Mouse (Mus musculus) embryonic facial prominence, embryonic 15.5 days (tissue): Measurements from ENCODE around the gene Syt16. TPM values are rescaled to one million over a fixed set of nuclear protein-coding genes. Genes with fewer than 3 reads are reported as not detected.

Source experiments
- ATAC-seq: fragments of 200-750 bp; cut with Nextera tagmentation; 2 replicates; pipeline ENCODE4 v1.8.0; 2017; ENCODE audit warnings: low read depth, moderate TSS enrichment; ENCODE audit not compliant: insufficient number of reproducible peaks, low FRiP score, low TSS enrichment
- H3K27ac ChIP-seq: fragments of 300-500 bp; sonication (generic); replicated peaks from 2 replicates; pipeline ENCODE4 v1.5.1; 2015; ENCODE audit warnings: mild to moderate bottlenecking, inconsistent platforms
- H3K27me3 ChIP-seq: fragments of 300-500 bp; sonication (generic); 2 replicates; pipeline ENCODE4 v1.6.1; 2015; ENCODE audit warnings: inconsistent platforms
- H3K36me3 ChIP-seq: fragments of 300-500 bp; sonication (generic); 2 replicates; pipeline ENCODE4 v1.6.1; 2015; ENCODE audit warnings: mild to moderate bottlenecking, inconsistent platforms
- H3K4me1 ChIP-seq: fragments of 300-500 bp; sonication (generic); 2 replicates; pipeline ENCODE4 v1.6.1; 2015; ENCODE audit warnings: inconsistent platforms
- H3K4me2 ChIP-seq: fragments of 300-500 bp; sonication (generic); replicated peaks from 2 replicates; pipeline ENCODE4 v1.6.1; 2015; ENCODE audit warnings: mild to moderate bottlenecking, inconsistent platforms
- H3K4me3 ChIP-seq: fragments of 300-500 bp; sonication (generic); replicated peaks from 2 replicates; pipeline ENCODE4 v1.5.1; 2015; ENCODE audit warnings: mild to moderate bottlenecking, inconsistent platforms
- H3K9ac ChIP-seq: fragments of 300-500 bp; sonication (generic); 2 replicates; pipeline ENCODE4 v1.6.1; 2015; ENCODE audit warnings: inconsistent platforms
- H3K9me3 ChIP-seq: fragments of 300-500 bp; sonication (generic); replicated peaks from 2 replicates; pipeline ENCODE4 v1.6.1; 2016; ENCODE audit warnings: inconsistent platforms
- WGBS: fragments of 180-500 bp; shearing (Covaris S2); methylation state at CpG from one replicate; pipeline ENCODE4 v1.1.7; 2015; 5-methylcytosine and 5-hydroxymethylcytosine counted together
- polyA plus RNA-seq: library from polyadenylated mRNA; unstranded; fragments of >200 nt; fragmentation: Nextera tagmentation; extraction: Ambion mirVana; gene quantifications from 2 replicates; pipeline ENCODE4 v1.2.1, GENCODE M21; 2015

Gene Syt16
- polyA plus RNA-seq, 1 experiment from 2014 or later: 5.4 TPM

GRCm38 (mm10) chr12:74014739-74015270, 17.3 kb downstream of the Syt16 start:
- WGBS: 59% methylated on average over 7 of the region's 7 CpGs
- Histone ChIP-seq H3K9ac (no peak overlapping the region), H3K27me3 (no peaks in the 10 kb centered on the region), H3K4me2 (no peak overlapping the region), H3K4me3 (no peak overlapping the region), H3K27ac (no peak overlapping the region), H3K9me3 (no peaks in the 10 kb centered on the region), H3K4me1 (peaks cover 4% of the 10 kb centered on the region), H3K36me3 (no peaks in the 10 kb centered on the region)
- no peak for ATAC-seq

- WGBS: 48% methylated on average over 5 of the region's 5 CpGs
- Histone ChIP-seq H3K9me3 (no peaks in the 10 kb centered on the region), H3K4me3 (no peak overlapping the region), H3K36me3 (no peaks in the 10 kb centered on the region), H3K27me3 (no peaks in the 10 kb centered on the region), H3K4me1 (peaks cover 4% of the 10 kb centered on the region), H3K9ac (no peak overlapping the region), H3K4me2 (no peak overlapping the region), H3K27ac (no peak overlapping the region)
- ATAC-seq: no peak
Observed at GRCm38 (mm10) chr12:74015491-74015890, 18.0 kb downstream of the Syt16 start.

- Histone ChIP-seq H3K4me1 (no peaks in the 10 kb centered on the region), H3K27ac (no peak overlapping the region), H3K27me3 (no peaks in the 10 kb centered on the region), H3K36me3 (no peaks in the 10 kb centered on the region), H3K9me3 (no peaks in the 10 kb centered on the region), H3K4me3 (no peak overlapping the region), H3K9ac (no peak overlapping the region), H3K4me2 (no peak overlapping the region)
- no peak for ATAC-seq
- WGBS: 48% methylated on average over 5 of the region's 5 CpGs
Observed at GRCm38 (mm10) chr12:74023260-74023659, 25.8 kb downstream of the Syt16 start.

GRCm38 (mm10) chr12:74024912-74025311, 27.5 kb downstream of the Syt16 start:
- Histone ChIP-seq H3K4me3 (no peak overlapping the region), H3K27me3 (no peaks in the 10 kb centered on the region), H3K4me2 (no peak overlapping the region), H3K9ac (no peak overlapping the region), H3K4me1 (no peaks in the 10 kb centered on the region), H3K9me3 (no peaks in the 10 kb centered on the region), H3K36me3 (no peaks in the 10 kb centered on the region), H3K27ac (no peak overlapping the region)
- 89% methylated on average over 2 of the region's 2 CpGs for WGBS
- ATAC-seq: no peak

- 89% methylated on average over 5 of the region's 5 CpGs for WGBS
- no peak for ATAC-seq
- Histone ChIP-seq H3K27me3 (no peaks in the 10 kb centered on the region), H3K9ac (no peak overlapping the region), H3K9me3 (no peaks in the 10 kb centered on the region), H3K4me3 (no peak overlapping the region), H3K36me3 (no peaks in the 10 kb centered on the region), H3K4me2 (no peak overlapping the region), H3K27ac (no peak overlapping the region), H3K4me1 (no peaks in the 10 kb centered on the region)
Observed at GRCm38 (mm10) chr12:74043225-74043624, 45.8 kb downstream of the Syt16 start.

- H3K36me3 ChIP-seq: no peaks in the 10 kb centered on the region
- no peak overlapping the region for H3K9ac ChIP-seq
- no peak overlapping the region for H3K4me3 ChIP-seq
- no peak overlapping the region for H3K4me2 ChIP-seq
- H3K27me3 ChIP-seq: no peaks in the 10 kb centered on the region
- no peaks in the 10 kb centered on the region for H3K9me3 ChIP-seq
- H3K4me1 ChIP-seq: no peaks in the 10 kb centered on the region
- no peak overlapping the region for H3K27ac ChIP-seq
- 62% methylated on average over 6 of the region's 6 CpGs for WGBS
- no peak for ATAC-seq
Observed at GRCm38 (mm10) chr12:74043755-74044154, 46.3 kb downstream of the Syt16 start.

GRCm38 (mm10) chr12:74044241-74044640, 46.8 kb downstream of the Syt16 start:
- H3K9me3 ChIP-seq: no peaks in the 10 kb centered on the region
- 75% methylated on average over 4 of the region's 4 CpGs for WGBS
- H3K36me3 ChIP-seq: no peaks in the 10 kb centered on the region
- no peak overlapping the region for H3K4me3 ChIP-seq
- H3K4me2 ChIP-seq: no peak overlapping the region
- no peak overlapping the region for H3K27ac ChIP-seq
- H3K27me3 ChIP-seq: no peaks in the 10 kb centered on the region
- H3K9ac ChIP-seq: no peak overlapping the region
- no peaks in the 10 kb centered on the region for H3K4me1 ChIP-seq
- no peak for ATAC-seq

GRCm38 (mm10) chr12:74055336-74055931, 58.0 kb downstream of the Syt16 start:
- Histone ChIP-seq H3K4me1 (no peaks in the 10 kb centered on the region), H3K9me3 (no peaks in the 10 kb centered on the region), H3K27ac (no peak overlapping the region), H3K36me3 (no peaks in the 10 kb centered on the region), H3K27me3 (no peaks in the 10 kb centered on the region), H3K4me2 (no peak overlapping the region), H3K9ac (no peak overlapping the region), H3K4me3 (no peak overlapping the region)
- WGBS: 47% methylated on average over 12 of the region's 12 CpGs
- ATAC-seq: no peak

GRCm38 (mm10) chr12:74056162-74056561, 58.7 kb downstream of the Syt16 start:
- Histone ChIP-seq H3K27me3 (no peaks in the 10 kb centered on the region), H3K4me1 (no peaks in the 10 kb centered on the region), H3K36me3 (no peaks in the 10 kb centered on the region), H3K27ac (no peak overlapping the region), H3K9ac (no peak overlapping the region), H3K4me3 (no peak overlapping the region), H3K4me2 (no peak overlapping the region), H3K9me3 (no peaks in the 10 kb centered on the region)
- ATAC-seq: no peak
- 86% methylated on average over 2 of the region's 2 CpGs for WGBS

- no peak overlapping the region for H3K4me3 ChIP-seq
- H3K9me3 ChIP-seq: no peaks in the 10 kb centered on the region
- ATAC-seq: no peak
- no peaks in the 10 kb centered on the region for H3K4me1 ChIP-seq
- H3K4me2 ChIP-seq: no peak overlapping the region
- no peak overlapping the region for H3K27ac ChIP-seq
- no peak overlapping the region for H3K9ac ChIP-seq
- H3K36me3 ChIP-seq: no peaks in the 10 kb centered on the region
- no peaks in the 10 kb centered on the region for H3K27me3 ChIP-seq
- WGBS: 84% methylated on average over 1 of the region's 1 CpGs
Observed at GRCm38 (mm10) chr12:74062547-74062946, 65.1 kb downstream of the Syt16 start.

- Histone ChIP-seq H3K4me3 (no peak overlapping the region), H3K4me1 (no peaks in the 10 kb centered on the region), H3K9ac (no peak overlapping the region), H3K4me2 (no peak overlapping the region), H3K27me3 (no peaks in the 10 kb centered on the region), H3K27ac (no peak overlapping the region), H3K36me3 (no peaks in the 10 kb centered on the region), H3K9me3 (no peaks in the 10 kb centered on the region)
- no peak for ATAC-seq
- WGBS: 90% methylated on average over 1 of the region's 1 CpGs
Observed at GRCm38 (mm10) chr12:74068912-74069311, 71.5 kb downstream of the Syt16 start.

GRCm38 (mm10) chr12:74075590-74075989, 78.1 kb downstream of the Syt16 start:
- no peak for ATAC-seq
- no peak overlapping the region for H3K4me2 ChIP-seq
- H3K4me3 ChIP-seq: no peak overlapping the region
- H3K36me3 ChIP-seq: no peaks in the 10 kb centered on the region
- no peaks in the 10 kb centered on the region for H3K4me1 ChIP-seq
- H3K27me3 ChIP-seq: no peaks in the 10 kb centered on the region
- H3K9ac ChIP-seq: no peak overlapping the region
- 72% methylated on average over 3 of the region's 3 CpGs for WGBS
- H3K27ac ChIP-seq: no peak overlapping the region
- H3K9me3 ChIP-seq: no peaks in the 10 kb centered on the region
